Mouse (Mus musculus) liver, adult 2 months (tissue): ENCODE data around the gene Pcyox1. TPM values are rescaled to one million over a fixed set of nuclear protein-coding genes. Genes with fewer than 3 reads are reported as not detected.

Source experiments
- DNase-seq: peaks from one replicate; pipeline ENCODE4 v3.0.0-alpha.2; 2011; ENCODE audit warnings: low read depth, low spot score; ENCODE audit errors: extremely low read depth
- H3K27ac ChIP-seq: fragments of 200-500 bp; replicated peaks from 2 replicates; pipeline ENCODE4 v1.5.1; 2012; ENCODE audit warnings: low read depth, mild to moderate bottlenecking, control low read depth, inconsistent platforms, low read length; ENCODE audit not compliant: insufficient read depth
- H3K27me3 ChIP-seq: fragments of 200-500 bp; 2 replicates; pipeline ENCODE4 v1.6.1; 2012; ENCODE audit warnings: mild to moderate bottlenecking, moderate library complexity, low read length, inconsistent platforms; ENCODE audit not compliant: control insufficient read depth, insufficient read depth
- H3K36me3 ChIP-seq: fragments of 200-500 bp; 2 replicates; pipeline ENCODE4 v1.6.1; 2012; ENCODE audit warnings: low read length, inconsistent platforms; ENCODE audit not compliant: control insufficient read depth, insufficient read depth
- H3K4me1 ChIP-seq: fragments of 200-500 bp; 2 replicates; pipeline ENCODE4 v1.6.1; 2011; ENCODE audit warnings: low read length; ENCODE audit not compliant: control insufficient read depth, insufficient read depth
- H3K4me3 ChIP-seq: fragments of 200-500 bp; 2 replicates; pipeline ENCODE4 v1.5.1; 2011; ENCODE audit warnings: low read depth, mild to moderate bottlenecking, control low read depth, low read length, moderate library complexity; ENCODE audit not compliant: insufficient read depth
- H3K79me2 ChIP-seq: fragments of 200-500 bp; 2 replicates; pipeline ENCODE4 v1.6.1; 2012; ENCODE audit warnings: inconsistent platforms, mild to moderate bottlenecking, low read length, moderate library complexity; ENCODE audit not compliant: control insufficient read depth, insufficient read depth
- H3K9ac ChIP-seq: fragments of 200-500 bp; 2 replicates; pipeline ENCODE4 v1.6.1; 2012; ENCODE audit warnings: low read depth, mild to moderate bottlenecking, control low read depth, inconsistent platforms, low read length
- CTCF ChIP-seq: fragments of 200-500 bp; IDR thresholded peaks from 2 replicates; pipeline ENCODE4 v1.5.1; 2011; ENCODE audit warnings: low read depth, low read length, control low read depth
- POLR2A ChIP-seq: fragments of 200-500 bp; IDR thresholded peaks from 2 replicates; pipeline ENCODE4 v1.6.1; 2011; ENCODE audit warnings: low read length, control low read depth; ENCODE audit not compliant: insufficient read depth; ENCODE audit errors: extremely low read depth
- WGBS: fragments of 180-500 bp; shearing (Covaris S2); methylation state at CpG from one replicate; pipeline ENCODE4 v1.1.7; 2018; 5-methylcytosine and 5-hydroxymethylcytosine counted together
- polyA plus RNA-seq: library from polyadenylated mRNA; depleted of rRNA; stranded (reverse); fragments of >200 nt; gene quantifications from 2 replicates; pipeline ENCODE4 v1.2.3, GENCODE M21; 2012; rRNA removed
- total RNA-seq: library from RNA; depleted of rRNA; stranded (reverse); fragments of >200 nt; gene quantifications from 2 replicates; pipeline ENCODE4 v1.2.3, GENCODE M21; 2014; rRNA removed

Gene Pcyox1
- 96.5 and 102 TPM in 2 replicates for total RNA-seq
- polyA plus RNA-seq = 60.4 and 74.6 TPM in 2 replicates

GRCm38 (mm10) chr6:86396581-86397256 is at the start of gene Pcyox1:
Gene Pcyox1, minus strand, starts transcription at chr6:86397154.
- peak within 1 kb of the TSS; percentile 78 for H3K27ac ChIP-seq
- DNase-seq = peak; percentile 87
- TF ChIP-seq CTCF (no peak), POLR2A (peak; percentile 96)

GRCm38 (mm10) chr6:86445551-86445950 is 48.6 kb upstream of the Pcyox1 start:
- Histone ChIP-seq H3K9ac (no peak overlapping the region), H3K79me2 (0 out of 2 replicates have a peak, but pooled peaks cover 4% of the 10 kb centered on the region), H3K27ac (no peak overlapping the region), H3K27me3 (no peaks in the 10 kb centered on the region), H3K4me1 (no peaks in the 10 kb centered on the region), H3K4me3 (no peak overlapping the region), H3K36me3 (peaks cover 38% of the 10 kb centered on the region)
- 92% methylated on average over 18 of the region's 18 CpGs for WGBS
- no peak for DNase-seq
- TF ChIP-seq POLR2A = no peak
- no peak for TF ChIP-seq CTCF

More at GRCm38 (mm10) chr6:86396581-86397256, at the start of gene Pcyox1:
- Histone ChIP-seq H3K4me1 (peaks cover 9% of the 10 kb centered on the region), H3K79me2 (peaks cover 8% of the 10 kb centered on the region; the same call in 1 of the 2 replicates), H3K36me3 (peaks cover 6% of the 10 kb centered on the region), H3K27me3 (no peaks in the 10 kb centered on the region), H3K9ac (peak within 1 kb of the TSS; percentile 84), H3K4me3 (peak within 1 kb of the TSS; percentile 72)
- WGBS = 1% methylated on average over 51 of the region's 51 CpGs

GRCm38 (mm10) chr6:86441571-86441970 is 44.6 kb upstream of the Pcyox1 start:
- Histone ChIP-seq H3K36me3 (peaks cover 18% of the 10 kb centered on the region), H3K4me1 (no peaks in the 10 kb centered on the region), H3K4me3 (no peak overlapping the region)

GRCm38 (mm10) chr6:86439531-86439930 is 42.6 kb upstream of the Pcyox1 start:
- TF ChIP-seq CTCF (no peak), POLR2A (no peak)
- no peak for DNase-seq
- Histone ChIP-seq H3K27me3 (no peaks in the 10 kb centered on the region), H3K9ac (no peak overlapping the region), H3K4me1 (no peaks in the 10 kb centered on the region), H3K79me2 (peaks cover 2% of the 10 kb centered on the region; the same call in 1 of the 2 replicates), H3K4me3 (no peak overlapping the region), H3K36me3 (peaks cover 5% of the 10 kb centered on the region; the same call in 1 of the 2 replicates), H3K27ac (no peak overlapping the region)
- 98% methylated on average over 1 of the region's 1 CpGs for WGBS

More at GRCm38 (mm10) chr6:86441571-86441970, 44.6 kb upstream of the Pcyox1 start:
- H3K27ac ChIP-seq = no peak overlapping the region
- H3K79me2 ChIP-seq = peaks cover 6% of the 10 kb centered on the region; the same call in 1 of the 2 replicates
- H3K27me3 ChIP-seq = no peaks in the 10 kb centered on the region
- TF ChIP-seq POLR2A (no peak), CTCF (no peak)
- H3K9ac ChIP-seq = no peak overlapping the region
- no peak for DNase-seq
- WGBS = 94% methylated on average over 10 of the region's 10 CpGs

- Histone ChIP-seq H3K4me1 (no peaks in the 10 kb centered on the region), H3K4me3 (peak overlapping the region; percentile 76), H3K27me3 (no peaks in the 10 kb centered on the region), H3K27ac (peak overlapping the region; percentile 46), H3K36me3 (peaks cover 3% of the 10 kb centered on the region; the same call in 1 of the 2 replicates), H3K9ac (peak overlapping the region; percentile 80), H3K79me2 (peaks cover 2% of the 10 kb centered on the region; the same call in 1 of the 2 replicates)
- DNase-seq = no peak
- 1% methylated on average over 13 of the region's 13 CpGs for WGBS
- no peak for TF ChIP-seq POLR2A
- TF ChIP-seq CTCF = no peak
Measured at GRCm38 (mm10) chr6:86439119-86439496, 42.2 kb upstream of the Pcyox1 start.
